Mouse (Mus musculus): ENCODE measurements around the gene Fpr-rs4.
"Not testable (repeated sequence)": the region's sequence is repeated elsewhere in the genome, so short reads cannot be mapped to it uniquely, and the experiment has no call there.

Gene Fpr-rs4

GRCm38 (mm10) chr17:18021433-18021832, at the start of gene Fpr-rs4:
TSS of gene Fpr-rs4 (plus strand) at chr17:18021733.
- DNase-seq (ENCODE audit: low spot score) = no peak

- DNase-seq (ENCODE audit: low spot score) = peak; percentile 6
Observed at GRCm38 (mm10) chr17:17973443-17973842, 48.1 kb upstream of the Fpr-rs4 start.

GRCm38 (mm10) chr17:17981232-17981631, 40.3 kb upstream of the Fpr-rs4 start:
- not testable (repeated sequence) for DNase-seq (ENCODE audit: low spot score)

GRCm38 (mm10) chr17:18004752-18005151, 16.8 kb upstream of the Fpr-rs4 start:
- no peak for DNase-seq (ENCODE audit: low spot score)

GRCm38 (mm10) chr17:18049124-18049523, 27.6 kb downstream of the Fpr-rs4 start, which contains the start of gene Vmn2r124:
TSS of gene Vmn2r124 (plus strand) at chr17:18049424.
- DNase-seq (ENCODE audit: low spot score) = no peak

All from MN1 (cell line).